Mouse (Mus musculus) intestine, embryonic 14.5 days (tissue): ENCODE results near the gene Nrip1. TPM values are rescaled to one million over a fixed set of nuclear protein-coding genes. Genes with fewer than 3 reads are reported as not detected.

Experiments used
- ATAC-seq: fragments of 200-750 bp; cut with Nextera tagmentation; replicated peaks from 2 replicates; pipeline ENCODE4 v1.8.0; 2017; ENCODE audit warnings: low read depth, moderate number of reproducible peaks, moderate TSS enrichment, moderate library complexity; ENCODE audit not compliant: low FRiP score, low TSS enrichment
- DNase-seq: peaks from one replicate; pipeline ENCODE4 v3.0.0-alpha.2; 2018; ENCODE audit warnings: low spot score
- H3K27ac ChIP-seq: fragments of 300-500 bp; sonication (generic); 2 replicates; pipeline ENCODE4 v1.5.1; 2014; ENCODE audit warnings: low read depth, mild to moderate bottlenecking, control low read depth
- H3K27me3 ChIP-seq: fragments of 300-500 bp; sonication (generic); replicated peaks from 2 replicates; pipeline ENCODE4 v1.6.1; 2014; ENCODE audit warnings: low read length, control low read depth; ENCODE audit not compliant: control insufficient read depth, insufficient read depth
- H3K36me3 ChIP-seq: fragments of 300-500 bp; sonication (generic); 2 replicates; pipeline ENCODE4 v1.6.1; 2014; ENCODE audit warnings: low read length, control low read depth; ENCODE audit not compliant: control insufficient read depth, insufficient read depth
- H3K4me1 ChIP-seq: fragments of 300-500 bp; sonication (generic); replicated peaks from 2 replicates; pipeline ENCODE4 v1.6.1; 2014; ENCODE audit warnings: low read length, control low read depth, mixed read lengths; ENCODE audit not compliant: control insufficient read depth, insufficient read depth
- H3K4me2 ChIP-seq: fragments of 300-500 bp; sonication (generic); 2 replicates; pipeline ENCODE4 v1.6.1; 2014; ENCODE audit warnings: low read length
- H3K4me3 ChIP-seq: fragments of 300-500 bp; sonication (generic); 2 replicates; pipeline ENCODE4 v1.5.1; 2014; ENCODE audit warnings: low read depth, low read length, control low read depth, mixed read lengths
- H3K9ac ChIP-seq: fragments of 300-500 bp; sonication (generic); 2 replicates; pipeline ENCODE4 v1.6.1; 2014; ENCODE audit warnings: mild to moderate bottlenecking, low read length
- H3K9me3 ChIP-seq: fragments of 300-500 bp; sonication (generic); 2 replicates; pipeline ENCODE4 v1.6.1; 2016; ENCODE audit warnings: low read length, control low read depth; ENCODE audit not compliant: control insufficient read depth
- WGBS: fragments of 180-500 bp; shearing (Covaris S2); extraction: QIAGEN DNeasy Blood & Tissue Kit; methylation state at CpG from one replicate; pipeline ENCODE4 v1.1.7; 2014; 5-methylcytosine and 5-hydroxymethylcytosine counted together
- polyA plus RNA-seq: library from polyadenylated mRNA; unstranded; fragments of >200 nt; fragmentation: Nextera tagmentation; extraction: Ambion mirVana; gene quantifications from 2 replicates; pipeline ENCODE4 v1.2.1, GENCODE M21; 2014

Nrip1 gene
- polyA plus RNA-seq, 1 experiment from 2014 or later: 37.1 TPM

GRCm38 (mm10) chr16:76358128-76358748, 15.4 kb downstream of the Nrip1 start:
- H3K27me3 ChIP-seq: no peaks in the 10 kb centered on the region
- H3K4me1 ChIP-seq: peaks cover 12% of the 10 kb centered on the region; the same call in 1 of the 2 replicates
- ATAC-seq (peak; percentile 84), DNase-seq (no peak)
- no peak overlapping the region for H3K4me3 ChIP-seq
- 58% methylated on average over 18 of the region's 18 CpGs for WGBS
- H3K9ac ChIP-seq: no peak overlapping the region
- H3K36me3 ChIP-seq: no peaks in the 10 kb centered on the region
- peak overlapping the region; percentile 22; the same call in 1 of the 2 replicates for H3K4me2 ChIP-seq
- no peaks in the 10 kb centered on the region for H3K9me3 ChIP-seq
- H3K27ac ChIP-seq: no peak overlapping the region

DNA sequence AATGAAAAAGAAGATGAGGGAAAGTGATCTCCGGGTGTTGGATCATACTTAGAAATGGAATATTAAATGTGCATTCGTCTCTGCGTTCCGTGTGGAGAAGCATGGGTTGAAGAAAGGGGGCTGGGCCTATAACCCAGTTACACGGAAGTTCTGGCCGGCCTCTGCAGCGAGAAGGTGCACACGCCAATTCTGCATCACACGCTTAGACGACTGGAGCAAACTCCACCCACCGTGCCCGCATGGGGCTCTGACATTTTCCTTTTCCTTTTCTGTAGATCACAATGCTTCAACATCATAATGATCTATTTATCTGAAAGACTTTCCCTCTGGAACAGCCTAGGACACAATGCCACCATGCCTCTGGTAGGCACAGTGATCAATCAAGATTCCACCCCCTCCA, 16.5 kb downstream of the Nrip1 start:
- Histone ChIP-seq H3K27ac (no peak overlapping the region), H3K4me1 (peaks cover 11% of the 10 kb centered on the region; the same call in 1 of the 2 replicates), H3K36me3 (no peaks in the 10 kb centered on the region), H3K4me3 (no peak overlapping the region), H3K9ac (no peak overlapping the region), H3K4me2 (no peak overlapping the region), H3K9me3 (no peaks in the 10 kb centered on the region), H3K27me3 (no peaks in the 10 kb centered on the region)
- 90% methylated on average over 12 of the region's 12 CpGs for WGBS
- ATAC-seq (no peak), DNase-seq (no peak)

DNA sequence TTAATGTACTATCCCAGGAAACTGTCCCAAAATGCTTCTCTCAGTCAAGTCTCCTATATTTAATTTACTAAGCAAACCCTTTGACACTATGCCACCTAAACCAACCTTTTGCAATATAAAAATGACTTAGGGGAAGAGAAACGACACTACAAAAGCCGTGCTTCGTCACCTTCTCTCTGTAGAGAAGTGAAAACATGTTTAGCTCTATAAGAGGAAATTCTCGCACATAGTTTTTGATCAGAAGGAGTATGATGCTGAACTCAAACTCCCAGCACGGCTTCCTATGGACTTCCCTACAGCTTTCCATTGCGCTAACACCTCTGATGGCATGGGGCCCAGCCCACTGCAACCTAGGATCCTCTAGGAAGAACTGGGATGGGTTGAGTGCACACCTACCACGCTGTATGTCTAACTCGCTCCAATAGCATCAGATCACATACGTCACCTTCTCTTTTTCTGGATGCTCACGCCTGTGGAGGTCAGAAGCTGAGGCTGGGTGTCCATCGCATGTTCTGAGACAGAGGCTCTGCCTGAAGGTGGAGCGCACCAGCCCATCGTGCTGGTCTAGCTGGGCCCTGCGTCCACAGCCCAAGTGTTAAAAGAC, 17.6 kb downstream of the Nrip1 start:
- 91% methylated on average over 14 of the region's 14 CpGs for WGBS
- H3K9ac ChIP-seq: no peak overlapping the region
- DNase-seq: no peak

DNA sequence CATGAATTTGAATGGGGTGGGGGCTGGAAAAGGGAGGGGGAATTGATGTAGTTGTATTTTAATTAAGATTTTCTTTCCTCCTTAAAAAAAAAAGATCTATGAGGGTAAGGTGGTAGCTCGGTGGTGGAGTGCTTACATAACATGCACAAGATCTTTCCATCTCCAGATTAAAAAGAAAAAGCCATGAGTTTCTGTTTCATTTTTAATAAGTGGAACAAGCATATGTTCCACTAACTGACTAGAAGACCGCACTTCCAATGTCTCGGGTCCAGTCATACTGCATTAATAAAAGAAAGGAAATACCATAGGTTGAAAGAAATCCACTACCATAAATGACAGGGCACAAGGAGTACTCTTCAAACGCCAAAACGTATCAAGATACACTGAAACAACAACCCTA, 18.4 kb downstream of the Nrip1 start:
- H3K4me1 ChIP-seq: peaks cover 11% of the 10 kb centered on the region; the same call in 1 of the 2 replicates
- H3K4me2 ChIP-seq: no peak overlapping the region
- H3K27me3 ChIP-seq: no peaks in the 10 kb centered on the region
- H3K9me3 ChIP-seq: no peaks in the 10 kb centered on the region
- H3K36me3 ChIP-seq: peaks cover 9% of the 10 kb centered on the region; the same call in 1 of the 2 replicates
- DNase-seq: no peak
- 87% methylated on average over 5 of the region's 5 CpGs for whole genome bisulfite sequencing
- no peak overlapping the region for H3K9ac ChIP-seq
- no peak overlapping the region for H3K4me3 ChIP-seq
- H3K27ac ChIP-seq: no peak overlapping the region
- ATAC-seq: no peak

More for the DNA sequence above, 17.6 kb downstream of the Nrip1 start:
- Histone ChIP-seq H3K4me2 (no peak overlapping the region), H3K27ac (no peak overlapping the region), H3K4me1 (peaks cover 11% of the 10 kb centered on the region; the same call in 1 of the 2 replicates), H3K36me3 (peaks cover 2% of the 10 kb centered on the region; the same call in 1 of the 2 replicates), H3K4me3 (no peak overlapping the region), H3K9me3 (no peaks in the 10 kb centered on the region), H3K27me3 (no peaks in the 10 kb centered on the region)
- ATAC-seq: no peak

DNA sequence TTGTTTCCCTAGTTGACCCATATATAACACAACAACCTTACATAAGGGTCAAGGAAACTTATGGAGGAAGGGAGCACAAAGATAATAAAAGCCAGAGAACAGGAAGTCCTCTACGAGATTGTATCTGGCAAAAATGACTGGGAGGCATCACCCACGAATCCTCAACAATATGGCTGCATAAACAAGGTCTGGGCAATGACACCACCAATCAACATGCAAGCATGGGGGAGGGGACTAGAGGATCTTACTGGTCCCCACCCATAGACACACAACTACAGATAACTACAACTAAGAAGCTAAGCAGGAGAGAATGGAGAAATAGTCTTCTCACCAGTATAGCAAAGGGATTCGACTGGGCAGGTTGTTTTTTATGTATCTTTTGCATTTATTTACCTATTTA, 18.8 kb downstream of the Nrip1 start:
- Histone ChIP-seq H3K4me3 (no peak overlapping the region), H3K36me3 (peaks cover 12% of the 10 kb centered on the region), H3K27me3 (no peaks in the 10 kb centered on the region), H3K9me3 (no peaks in the 10 kb centered on the region), H3K4me1 (peaks cover 11% of the 10 kb centered on the region; the same call in 1 of the 2 replicates), H3K4me2 (no peak overlapping the region), H3K9ac (no peak overlapping the region), H3K27ac (no peak overlapping the region)
- no peak for ATAC-seq
- 44% methylated on average over 3 of the region's 3 CpGs for WGBS
- DNase-seq: no peak

DNA sequence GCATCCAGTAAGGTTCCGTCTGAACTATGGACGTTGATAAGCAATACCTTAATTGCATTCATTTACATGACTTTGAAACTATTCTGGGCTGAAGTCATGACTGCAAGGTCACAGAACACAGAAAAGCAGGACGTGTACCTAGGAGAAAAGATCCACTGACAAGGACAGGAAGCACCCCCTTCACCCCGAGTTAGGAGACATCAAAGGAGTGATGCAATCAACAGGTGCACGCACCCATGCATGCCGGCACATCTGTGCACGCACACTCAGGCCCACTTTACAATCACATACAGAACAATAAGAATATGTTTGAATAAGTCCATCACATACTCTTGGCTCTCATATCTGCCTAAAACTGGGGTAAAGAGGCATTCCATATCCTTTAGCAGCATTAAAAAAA, 19.3 kb downstream of the Nrip1 start:
- ATAC-seq (no peak), DNase-seq (no peak)
- Histone ChIP-seq H3K27me3 (no peaks in the 10 kb centered on the region), H3K4me3 (no peak overlapping the region), H3K4me2 (no peak overlapping the region), H3K36me3 (peaks cover 18% of the 10 kb centered on the region), H3K9ac (no peak overlapping the region), H3K27ac (no peak overlapping the region), H3K4me1 (peaks cover 11% of the 10 kb centered on the region; the same call in 1 of the 2 replicates), H3K9me3 (no peaks in the 10 kb centered on the region)
- 72% methylated on average over 7 of the region's 7 CpGs for WGBS

DNA sequence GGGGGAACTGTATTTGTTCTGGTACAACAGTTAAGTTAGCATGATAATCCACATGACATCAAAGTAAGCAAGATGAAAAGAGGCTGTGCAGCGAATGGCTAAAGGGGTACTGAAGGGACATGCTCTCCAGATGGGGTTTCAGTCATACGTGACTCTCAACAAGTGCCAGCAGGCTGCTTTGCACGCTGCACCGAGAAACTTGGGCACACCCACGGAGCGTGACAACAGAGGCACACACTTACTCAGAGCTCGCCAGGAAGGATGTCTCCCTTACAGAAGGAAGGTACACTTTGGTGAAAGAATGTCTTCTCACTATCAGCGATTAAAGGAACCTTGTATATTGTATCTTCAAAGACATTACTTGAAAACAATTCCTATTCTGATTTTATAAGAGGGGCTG, 22.7 kb downstream of the Nrip1 start:
- no peak for DNase-seq
- no peaks in the 10 kb centered on the region for H3K27me3 ChIP-seq
- 97% methylated on average over 8 of the region's 8 CpGs for WGBS

GRCm38 (mm10) chr16:76349053-76349452, 24.6 kb downstream of the Nrip1 start:
- ATAC-seq: no peak
- Histone ChIP-seq H3K9me3 (peaks cover 4% of the 10 kb centered on the region), H3K36me3 (peaks cover 28% of the 10 kb centered on the region), H3K9ac (no peak overlapping the region), H3K27ac (no peak overlapping the region), H3K4me1 (no peaks in the 10 kb centered on the region), H3K4me3 (no peak overlapping the region), H3K27me3 (no peaks in the 10 kb centered on the region), H3K4me2 (no peak overlapping the region)
- WGBS: 83% methylated on average over 11 of the region's 11 CpGs
- no peak for DNase-seq

More for the DNA sequence above, 22.7 kb downstream of the Nrip1 start:
- Histone ChIP-seq H3K4me3 (no peak overlapping the region), H3K4me1 (peaks cover 3% of the 10 kb centered on the region; the same call in 1 of the 2 replicates), H3K4me2 (no peak overlapping the region), H3K9ac (no peak overlapping the region), H3K9me3 (no peaks in the 10 kb centered on the region), H3K27ac (no peak overlapping the region), H3K36me3 (peaks cover 28% of the 10 kb centered on the region)
- ATAC-seq: no peak
